Mouse (Mus musculus): ENCODE results near the gene Dennd4a.

Dennd4a gene

DNA sequence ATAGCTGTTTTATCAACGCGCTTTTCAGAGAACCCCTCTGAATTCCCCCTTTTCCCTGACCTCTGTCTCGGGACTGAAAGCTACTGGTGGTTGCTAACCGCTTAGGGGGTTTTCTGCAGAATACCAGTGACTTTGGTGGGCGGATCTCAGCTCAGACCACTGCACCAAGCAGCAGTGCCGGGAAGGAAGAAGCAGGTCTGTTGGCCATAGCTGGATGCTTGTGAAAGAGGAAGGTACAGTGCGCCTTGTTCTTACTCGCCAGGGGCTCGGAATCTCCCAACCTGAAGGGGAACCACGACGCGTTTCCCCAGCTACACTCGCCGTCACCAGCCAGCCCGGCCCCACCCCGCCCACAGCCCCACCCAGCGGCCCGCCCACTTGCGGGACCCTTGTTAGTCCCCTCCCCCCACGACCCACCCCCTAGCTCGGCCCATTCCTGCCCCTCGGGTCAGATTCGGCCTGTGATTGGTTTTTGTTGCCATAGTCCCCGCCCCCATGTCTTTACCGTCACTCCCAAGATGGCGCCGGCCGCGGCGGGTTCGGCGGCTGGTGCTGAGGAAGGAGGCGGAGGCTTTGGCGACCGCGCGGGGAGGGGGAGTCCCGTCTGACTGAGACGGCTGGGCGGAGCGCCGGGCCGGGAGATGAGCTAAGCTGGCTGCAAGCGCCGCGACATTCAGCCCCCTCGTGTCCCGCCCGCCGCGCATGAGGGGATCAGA, at the start of gene Dennd4a:
Dennd4a (plus strand) TSS at position 519 of the 716 bp plus-strand sequence.
- peak; percentile 99 for DNase-seq (ENCODE audit: low read depth)

GRCm38 (mm10) chr9:64764824-64765223, 46.3 kb upstream of the Dennd4a start:
- no peak for DNase-seq (ENCODE audit: low read depth)

- no peak for DNase-seq (ENCODE audit: low read depth)
These were observed 45.0 kb upstream of the Dennd4a start for GRCm38 (mm10) chr9:64766136-64766535.

- DNase-seq (ENCODE audit: low read depth): no peak
These were observed 43.3 kb upstream of the Dennd4a start for GRCm38 (mm10) chr9:64767796-64768195.

GRCm38 (mm10) chr9:64769066-64769695, 42.0 kb upstream of the Dennd4a start:
- DNase-seq (ENCODE audit: low read depth): peak; percentile 79

- no peak for DNase-seq (ENCODE audit: low read depth)
These were observed 41.2 kb upstream of the Dennd4a start for GRCm38 (mm10) chr9:64769911-64770310.

DNA sequence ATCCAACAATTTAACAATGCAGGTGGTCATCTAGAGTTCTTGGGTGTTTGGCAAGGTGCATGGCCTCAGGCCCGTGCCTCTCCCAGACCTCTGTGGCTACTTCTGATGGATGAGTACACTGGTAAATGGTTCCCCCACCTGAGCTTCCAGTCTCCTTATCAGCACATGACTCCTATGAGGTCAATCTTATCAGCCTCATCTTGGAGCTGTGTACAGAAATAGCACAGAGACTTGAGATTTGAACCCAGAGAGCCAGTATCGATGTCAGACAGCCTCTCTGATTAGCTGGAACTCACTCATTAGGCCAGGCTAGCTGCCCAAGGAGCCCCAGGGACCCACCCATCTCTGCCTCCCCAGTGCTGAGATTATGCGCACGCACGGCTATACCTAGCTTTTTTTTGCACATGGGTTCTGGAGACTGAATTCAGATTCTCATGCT, 40.7 kb upstream of the Dennd4a start:
- DNase-seq (ENCODE audit: low read depth): no peak

DNA sequence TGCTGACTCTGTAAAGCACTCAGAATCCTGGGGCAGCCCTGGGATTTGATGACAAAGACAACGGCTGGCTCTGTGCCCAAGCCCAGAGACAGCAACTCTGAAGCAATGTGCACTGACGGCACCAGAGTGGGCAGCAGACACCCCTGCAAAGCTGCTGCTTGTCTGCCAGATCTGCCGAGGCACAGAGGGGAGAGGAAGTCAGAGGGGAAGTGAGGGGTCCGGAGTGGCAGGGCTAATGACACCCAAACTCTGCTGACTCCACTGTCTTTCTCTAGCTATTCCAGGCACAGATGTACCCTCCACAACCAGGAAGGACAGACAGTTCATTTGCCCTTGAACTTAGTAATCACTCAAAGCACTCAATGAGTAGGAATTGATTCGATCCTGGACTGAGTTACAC, 39.9 kb upstream of the Dennd4a start:
- DNase-seq (ENCODE audit: low read depth): peak; percentile 81

- DNase-seq (ENCODE audit: low read depth): no peak
These were observed 37.9 kb upstream of the Dennd4a start for GRCm38 (mm10) chr9:64773254-64773653.

DNA sequence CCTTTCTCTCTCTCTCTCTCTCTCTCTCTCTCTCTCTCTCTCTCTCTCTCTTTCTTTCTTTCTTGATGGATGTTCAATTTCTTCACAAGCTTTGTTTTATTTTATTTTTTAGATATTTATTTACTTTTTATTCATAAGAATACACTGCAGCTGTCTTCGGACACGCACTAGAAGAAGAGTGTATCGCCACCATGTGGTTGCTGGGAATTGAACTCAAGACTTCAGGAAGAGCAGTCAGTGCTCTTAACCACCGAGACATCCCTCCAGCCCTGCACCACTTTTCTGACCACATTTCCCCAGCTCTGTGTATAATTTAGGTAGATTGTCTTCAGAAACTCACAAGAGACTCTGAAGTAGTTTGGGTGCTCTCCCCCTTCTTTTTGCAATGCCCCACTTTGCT, 37.2 kb upstream of the Dennd4a start:
- peak; percentile 62 for DNase-seq (ENCODE audit: low read depth)

GRCm38 (mm10) chr9:64774411-64774811, 36.7 kb upstream of the Dennd4a start:
- no peak for DNase-seq (ENCODE audit: low read depth)

- no peak for DNase-seq (ENCODE audit: low read depth)
These were observed 36.3 kb upstream of the Dennd4a start for GRCm38 (mm10) chr9:64774883-64775282.

GRCm38 (mm10) chr9:64775491-64775890, 35.6 kb upstream of the Dennd4a start:
- DNase-seq (ENCODE audit: low read depth): no peak

GRCm38 (mm10) chr9:64777441-64777987, 33.6 kb upstream of the Dennd4a start:
- DNase-seq (ENCODE audit: low read depth): no peak

DNA sequence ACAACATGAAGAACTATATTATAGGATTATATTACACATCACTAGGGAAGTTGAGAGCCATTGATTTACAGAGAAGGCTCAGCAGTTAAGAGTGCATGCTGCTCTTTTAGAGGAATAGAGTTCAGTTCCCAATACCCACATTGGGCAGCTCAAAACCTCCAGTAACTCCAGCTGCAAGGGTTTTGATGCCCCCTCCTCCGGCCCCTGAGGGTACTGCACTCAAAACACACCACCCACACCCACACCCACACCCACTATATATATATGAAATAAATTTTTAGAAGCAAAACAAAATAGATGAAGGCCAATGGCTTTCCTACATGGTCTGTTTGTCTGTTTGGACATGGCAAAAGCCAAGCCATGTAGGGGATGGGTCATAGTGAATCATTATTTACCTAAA, 33.0 kb upstream of the Dennd4a start:
- no peak for DNase-seq (ENCODE audit: low read depth)

DNA sequence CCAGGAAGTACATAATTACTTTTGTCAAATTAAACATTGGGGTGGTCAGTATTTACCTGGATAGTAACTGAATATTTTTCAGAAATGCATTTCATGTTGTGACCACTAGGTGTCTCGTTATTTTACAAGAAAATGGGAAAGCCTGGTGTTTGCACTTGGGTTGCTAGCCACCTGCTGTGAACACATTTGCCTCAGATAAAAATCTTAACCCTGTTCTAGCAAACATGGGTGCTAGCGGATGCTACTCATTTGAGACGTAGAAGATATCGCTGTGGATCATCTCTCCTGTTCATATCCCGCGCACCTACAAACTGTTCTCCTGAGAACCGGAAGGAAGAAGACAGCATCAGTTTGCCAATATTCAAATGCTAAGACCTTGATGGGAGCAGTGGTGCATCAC, 31.5 kb upstream of the Dennd4a start:
- peak; percentile 71 for DNase-seq (ENCODE audit: low read depth)

DNA sequence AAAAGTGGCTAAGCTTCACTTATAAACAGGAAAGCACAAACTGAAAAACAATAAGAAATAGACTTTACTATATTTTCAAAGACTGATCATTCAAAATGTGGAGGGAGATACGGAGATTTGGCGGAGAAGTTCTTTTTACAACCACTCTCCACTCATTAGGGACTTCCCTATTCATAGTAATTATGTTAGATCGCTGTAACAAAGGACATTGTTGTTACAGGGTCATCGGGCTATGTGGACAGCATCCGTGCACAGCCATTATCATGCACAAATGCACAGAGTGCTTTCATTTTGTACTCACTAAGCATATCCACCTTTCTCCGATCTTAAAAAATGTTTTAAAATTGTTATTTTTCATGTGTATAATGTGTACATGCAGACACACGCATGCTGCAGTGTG, 27.6 kb upstream of the Dennd4a start:
- DNase-seq (ENCODE audit: low read depth): no peak

DNA sequence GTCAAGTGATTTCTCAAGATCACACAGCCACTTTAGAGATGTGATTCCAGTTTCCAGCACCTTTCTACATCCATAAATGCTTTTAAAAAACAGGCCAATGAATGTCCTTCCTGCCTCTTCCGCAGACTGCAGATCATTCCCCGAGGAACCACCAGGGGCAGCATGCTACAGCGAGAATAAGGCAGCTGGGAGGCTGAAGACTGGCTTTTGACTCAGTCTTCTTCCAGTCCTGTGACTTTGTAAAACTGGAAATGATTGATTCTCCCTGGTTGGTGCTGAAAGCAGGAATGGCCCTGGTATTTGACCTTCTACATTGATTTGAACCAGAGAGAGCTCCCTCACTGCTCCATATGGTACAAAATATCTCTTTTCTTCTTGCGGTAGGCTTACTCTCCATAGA, 26.3 kb upstream of the Dennd4a start:
- DNase-seq (ENCODE audit: low read depth): peak; percentile 73

- no peak for DNase-seq (ENCODE audit: low read depth)
These were observed 24.8 kb upstream of the Dennd4a start for GRCm38 (mm10) chr9:64786216-64786905.

DNA sequence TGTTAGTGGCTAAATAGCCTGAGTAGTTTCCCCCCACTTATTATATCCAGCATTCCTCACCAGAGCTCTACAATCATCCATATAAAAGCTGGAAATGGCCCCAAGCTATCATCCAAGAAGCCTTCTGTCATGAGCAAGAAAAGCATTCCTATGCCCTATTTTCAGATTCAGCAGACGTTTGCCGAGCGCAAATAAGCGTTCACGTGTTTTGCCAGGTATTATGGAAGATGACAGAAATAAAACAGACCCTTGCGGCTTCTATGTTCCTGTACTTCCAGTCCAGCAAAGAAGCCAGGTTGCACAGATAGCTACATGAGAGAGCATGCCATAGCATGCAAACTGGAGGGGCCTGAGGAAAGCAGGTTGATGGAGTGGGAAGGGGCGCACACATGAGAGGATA, 23.1 kb upstream of the Dennd4a start:
- no peak for DNase-seq (ENCODE audit: low read depth)

DNA sequence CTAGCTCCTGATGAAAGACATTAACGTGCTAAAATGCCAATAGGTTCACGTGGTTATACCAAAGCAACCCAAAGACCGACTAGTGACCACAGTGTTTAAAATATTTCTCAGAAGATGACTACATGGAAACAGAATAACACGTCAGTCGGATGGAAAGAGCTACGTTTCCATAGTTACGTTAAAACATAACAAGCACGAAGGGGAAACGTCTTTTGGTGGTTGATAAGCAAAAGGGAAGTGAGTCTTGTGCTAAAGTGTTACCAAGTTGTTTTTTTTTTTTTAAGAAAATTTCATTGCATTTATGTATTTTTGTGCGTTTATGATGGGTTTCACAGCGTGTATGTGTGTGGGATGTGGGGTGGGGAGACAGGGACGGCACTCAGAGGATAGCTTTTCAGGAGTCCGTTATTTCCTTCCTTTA, 21.8 kb upstream of the Dennd4a start:
- DNase-seq (ENCODE audit: low read depth): peak; percentile 99

- peak; percentile 65 for DNase-seq (ENCODE audit: low read depth)
These were observed 21.2 kb upstream of the Dennd4a start for GRCm38 (mm10) chr9:64789887-64790400.
